Mouse (Mus musculus): ENCODE measurements around the gene Def6. TPM values are rescaled to one million over a fixed set of nuclear protein-coding genes. Genes with fewer than 3 reads are reported as not detected.

Gene Def6
- total RNA-seq, 1 experiment: 17.6 TPM

DNA sequence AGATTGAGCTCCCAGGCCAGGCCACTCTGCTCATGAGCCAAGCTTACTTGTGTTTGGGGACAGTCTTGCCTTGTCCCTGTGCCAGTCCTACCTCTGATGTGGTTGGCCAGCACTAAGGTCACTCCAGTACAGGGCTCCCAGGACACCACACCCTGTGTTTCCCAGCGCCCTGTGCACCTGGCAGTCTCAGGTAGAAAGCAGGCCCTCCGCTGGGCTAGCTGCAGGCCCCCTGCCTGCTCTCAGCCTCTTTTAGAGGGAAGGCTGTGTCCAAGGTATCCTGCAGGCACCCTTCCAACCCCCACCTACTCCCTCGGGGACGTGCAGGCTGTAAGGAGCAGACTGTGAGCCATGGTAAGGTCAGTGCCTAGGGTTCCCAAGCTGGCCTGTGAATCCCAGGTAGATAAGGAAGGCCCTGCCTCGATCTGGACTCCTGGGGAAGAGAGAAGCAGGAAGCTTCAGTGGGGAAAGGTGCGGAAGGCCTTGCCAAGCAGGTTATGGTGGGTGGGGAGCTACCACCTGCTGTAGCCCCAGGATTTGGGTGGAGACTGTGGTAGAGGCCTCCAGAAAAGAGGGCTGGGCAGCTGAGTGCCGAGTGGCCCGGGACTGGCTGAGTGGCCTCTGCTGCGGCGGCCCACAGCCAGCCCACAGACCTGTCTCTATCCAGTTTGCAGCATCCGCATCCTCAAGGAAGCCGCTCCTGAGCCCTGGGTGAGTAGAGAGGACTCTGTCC is 64.1 kb downstream of the Def6 start:
- DNase-seq (ENCODE audit: low read depth, low spot score): no peak
- Histone ChIP-seq H3K4me3 (ENCODE audit: insufficient read depth in 1 of 2, low read depth in 1 of 2, low read length in 2 of 2, poor library complexity in 1 of 2, severe bottlenecking in 1 of 2) (no peak overlapping the region), H3K27ac (ENCODE audit: insufficient read depth, low read depth, low read length, poor library complexity, severe bottlenecking) (no peak overlapping the region), H3K4me1 (ENCODE audit: control insufficient read depth in 2 of 2, insufficient read depth in 2 of 2, low read length in 2 of 2, poor library complexity in 1 of 2) (peaks cover 0 to 27% of the 10 kb centered on the region in 2 experiments; a peak in 2 of 4 replicates), H3K36me3 (ENCODE audit: control insufficient read depth, insufficient read depth, low read length, poor library complexity, severe bottlenecking) (no peaks in the 10 kb centered on the region; the same call in 1 of the 2 replicates), H3K9ac (ENCODE audit: insufficient read depth, low read depth, low read length, poor library complexity, severe bottlenecking) (no peak overlapping the region), H3K9me3 (ENCODE audit: control insufficient read depth, insufficient read depth, low read depth, low read length) (no peaks in the 10 kb centered on the region)
- TF ChIP-seq ZNF384 (IDR thresholded peaks at IDR 0.05; ENCODE audit: low read depth, low read length): no peak
- TF ChIP-seq MAFK (IDR thresholded peaks at IDR 0.05; ENCODE audit: insufficient read depth, low read depth, low read length): no peak
- no peak for TF ChIP-seq HCFC1 (IDR thresholded peaks at IDR 0.05; ENCODE audit: borderline replicate concordance, insufficient read depth, low read length)
- no peak for TF ChIP-seq ZC3H11A (IDR thresholded peaks at IDR 0.05; ENCODE audit: borderline replicate concordance, low read depth, low read length)
- TF ChIP-seq CHD2 (IDR thresholded peaks at IDR 0.05; ENCODE audit: low read depth, low read length): no peak
- in situ Hi-C loops (cut with MboI; ENCODE audit: low sequenced_read_pairs in 2 of 2, unreplicated experiment in 2 of 2): no loop called here

- Histone ChIP-seq H3K9me3 (ENCODE audit: control insufficient read depth, insufficient read depth, low read depth, low read length) (no peaks in the 10 kb centered on the region), H3K9ac (ENCODE audit: insufficient read depth, low read depth, low read length, poor library complexity, severe bottlenecking) (no peak overlapping the region), H3K27ac (ENCODE audit: insufficient read depth, low read depth, low read length, poor library complexity, severe bottlenecking) (no peak overlapping the region), H3K4me3 (ENCODE audit: insufficient read depth in 1 of 2, low read depth in 1 of 2, low read length in 2 of 2, poor library complexity in 1 of 2, severe bottlenecking in 1 of 2) (no peak overlapping the region), H3K4me1 (ENCODE audit: control insufficient read depth in 2 of 2, insufficient read depth in 2 of 2, low read length in 2 of 2, poor library complexity in 1 of 2) (peaks cover 0 to 28% of the 10 kb centered on the region in 2 experiments; a peak in 2 of 4 replicates), H3K36me3 (ENCODE audit: control insufficient read depth, insufficient read depth, low read length, poor library complexity, severe bottlenecking) (no peaks in the 10 kb centered on the region; the same call in 1 of the 2 replicates)
- DNase-seq (ENCODE audit: low read depth, low spot score): no peak
- in situ Hi-C loops (cut with MboI; ENCODE audit: low sequenced_read_pairs in 2 of 2, unreplicated experiment in 2 of 2): no loop called here
- TF ChIP-seq ZNF384 (IDR thresholded peaks at IDR 0.05; ENCODE audit: low read depth, low read length) (no peak), HCFC1 (IDR thresholded peaks at IDR 0.05; ENCODE audit: borderline replicate concordance, insufficient read depth, low read length) (no peak), MAFK (IDR thresholded peaks at IDR 0.05; ENCODE audit: insufficient read depth, low read depth, low read length) (no peak), CHD2 (IDR thresholded peaks at IDR 0.05; ENCODE audit: low read depth, low read length) (no peak)
Measured at GRCm38 (mm10) chr17:28272281-28272680, 64.7 kb downstream of the Def6 start.

GRCm38 (mm10) chr17:28272837-28273236 is 65.3 kb downstream of the Def6 start:
- no peak overlapping the region for H3K4me3 ChIP-seq (ENCODE audit: insufficient read depth in 1 of 2, low read depth in 1 of 2, low read length in 2 of 2, poor library complexity in 1 of 2, severe bottlenecking in 1 of 2)
- no peak for DNase-seq (ENCODE audit: low read depth, low spot score)
- in situ Hi-C loops (cut with MboI; ENCODE audit: low sequenced_read_pairs in 2 of 2, unreplicated experiment in 2 of 2): no loop called here
- H3K9ac ChIP-seq (ENCODE audit: insufficient read depth, low read depth, low read length, poor library complexity, severe bottlenecking): no peak overlapping the region
- no peak overlapping the region for H3K27ac ChIP-seq (ENCODE audit: insufficient read depth, low read depth, low read length, poor library complexity, severe bottlenecking)
- H3K36me3 ChIP-seq (ENCODE audit: control insufficient read depth, insufficient read depth, low read length, poor library complexity, severe bottlenecking): no peaks in the 10 kb centered on the region; the same call in 1 of the 2 replicates
- TF ChIP-seq CHD2 (IDR thresholded peaks at IDR 0.05; ENCODE audit: low read depth, low read length) (no peak), MAFK (IDR thresholded peaks at IDR 0.05; ENCODE audit: insufficient read depth, low read depth, low read length) (no peak), ZC3H11A (IDR thresholded peaks at IDR 0.05; ENCODE audit: borderline replicate concordance, low read depth, low read length) (no peak), ZNF384 (IDR thresholded peaks at IDR 0.05; ENCODE audit: low read depth, low read length) (no peak), HCFC1 (IDR thresholded peaks at IDR 0.05; ENCODE audit: borderline replicate concordance, insufficient read depth, low read length) (no peak)
- H3K4me1 ChIP-seq (ENCODE audit: control insufficient read depth in 2 of 2, insufficient read depth in 2 of 2, low read length in 2 of 2, poor library complexity in 1 of 2): peaks cover 3 to 30% of the 10 kb centered on the region in 2 experiments; a peak in 2 of 4 replicates
- no peaks in the 10 kb centered on the region for H3K9me3 ChIP-seq (ENCODE audit: control insufficient read depth, insufficient read depth, low read depth, low read length)

DNA sequence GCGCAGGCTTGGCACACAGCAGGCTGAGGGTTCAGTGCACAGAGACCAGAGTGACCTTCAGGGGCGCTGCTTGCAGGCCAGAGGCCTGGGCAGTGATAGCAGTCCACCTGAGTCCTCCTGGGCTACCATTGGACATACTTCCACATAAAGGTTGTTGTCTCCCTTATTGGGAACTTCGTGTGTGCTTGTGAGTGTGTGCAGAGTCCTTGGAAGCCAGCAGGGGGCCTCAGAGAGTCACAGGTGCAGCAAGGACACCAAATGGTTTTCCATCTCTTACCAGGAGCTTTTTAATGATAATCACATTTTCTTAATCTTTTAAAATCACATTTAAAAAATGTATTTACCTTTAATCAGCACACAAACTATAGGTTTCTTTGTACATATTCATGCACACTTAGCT is 67.2 kb downstream of the Def6 start:
- in situ Hi-C loops (cut with MboI; ENCODE audit: low sequenced_read_pairs in 2 of 2, unreplicated experiment in 2 of 2): no loop called here
- Histone ChIP-seq H3K4me3 (ENCODE audit: insufficient read depth in 1 of 2, low read depth in 1 of 2, low read length in 2 of 2, poor library complexity in 1 of 2, severe bottlenecking in 1 of 2) (no peak overlapping the region), H3K9ac (ENCODE audit: insufficient read depth, low read depth, low read length, poor library complexity, severe bottlenecking) (no peak overlapping the region), H3K27ac (ENCODE audit: insufficient read depth, low read depth, low read length, poor library complexity, severe bottlenecking) (no peak overlapping the region), H3K9me3 (ENCODE audit: control insufficient read depth, insufficient read depth, low read depth, low read length) (no peaks in the 10 kb centered on the region), H3K4me1 (ENCODE audit: control insufficient read depth in 2 of 2, insufficient read depth in 2 of 2, low read length in 2 of 2, poor library complexity in 1 of 2) (peaks cover 3 to 29% of the 10 kb centered on the region in 2 experiments; a peak in 2 of 4 replicates), H3K36me3 (ENCODE audit: control insufficient read depth, insufficient read depth, low read length, poor library complexity, severe bottlenecking) (no peaks in the 10 kb centered on the region; the same call in 1 of the 2 replicates)
- no peak for TF ChIP-seq HCFC1 (IDR thresholded peaks at IDR 0.05; ENCODE audit: borderline replicate concordance, insufficient read depth, low read length)
- TF ChIP-seq ZC3H11A (IDR thresholded peaks at IDR 0.05; ENCODE audit: borderline replicate concordance, low read depth, low read length): no peak
- no peak for TF ChIP-seq CHD2 (IDR thresholded peaks at IDR 0.05; ENCODE audit: low read depth, low read length)
- no peak for TF ChIP-seq MAFK (IDR thresholded peaks at IDR 0.05; ENCODE audit: insufficient read depth, low read depth, low read length)
- TF ChIP-seq ZNF384 (IDR thresholded peaks at IDR 0.05; ENCODE audit: low read depth, low read length): no peak
- no peak for DNase-seq (ENCODE audit: low read depth, low spot score)

Data from ES-E14 (cell line).